Mouse (Mus musculus): ENCODE measurements around the gene Tbc1d20. TPM values are rescaled to one million over a fixed set of nuclear protein-coding genes. Genes with fewer than 3 reads are reported as not detected.

Gene Tbc1d20
- polyA plus RNA-seq, 1 experiment from 2014 or later, result 25.9 TPM

GRCm38 (mm10) chr2:152292475-152292874 lies 1.2 kb upstream of the Tbc1d20 start:
- Histone ChIP-seq H3K9me3 (ENCODE audit: control insufficient read depth, low read length) (no peaks in the 10 kb centered on the region), H3K4me1 (replicated peaks; ENCODE audit: control insufficient read depth, insufficient read depth, low read length) (peaks cover 6% of the 10 kb centered on the region), H3K9ac (ENCODE audit: low read depth, low read length) (no peak overlapping the region), H3K4me3 (ENCODE audit: low read depth, low read length) (no peak overlapping the region), H3K4me2 (no peak overlapping the region), H3K27me3 (replicated peaks; ENCODE audit: control insufficient read depth, insufficient read depth, low read length) (no peaks in the 10 kb centered on the region), H3K27ac (ENCODE audit: low read depth, low read length) (no peak overlapping the region), H3K36me3 (ENCODE audit: control insufficient read depth, insufficient read depth, low read length) (no peaks in the 10 kb centered on the region; the same call in 1 of the 2 replicates)
- DNase-seq (ENCODE audit: low spot score), result no peak
- no peak for ATAC-seq (replicated peaks; ENCODE audit: low FRiP score)
- WGBS, result 66% methylated on average over 2 of the region's 2 CpGs

- Histone ChIP-seq H3K4me3 (ENCODE audit: low read depth, low read length) (peak overlapping the region; percentile 76), H3K9me3 (ENCODE audit: control insufficient read depth, low read length) (no peaks in the 10 kb centered on the region), H3K27ac (ENCODE audit: low read depth, low read length) (no peak overlapping the region), H3K9ac (ENCODE audit: low read depth, low read length) (peak overlapping the region; percentile 79), H3K4me1 (replicated peaks; ENCODE audit: control insufficient read depth, insufficient read depth, low read length) (peaks cover 6% of the 10 kb centered on the region), H3K27me3 (replicated peaks; ENCODE audit: control insufficient read depth, insufficient read depth, low read length) (no peaks in the 10 kb centered on the region), H3K36me3 (ENCODE audit: control insufficient read depth, insufficient read depth, low read length) (no peaks in the 10 kb centered on the region; the same call in 1 of the 2 replicates), H3K4me2 (peak overlapping the region; percentile 74)
- 2% methylated on average over 15 of the region's 15 CpGs for WGBS
- DNase-seq (ENCODE audit: low spot score), result no peak
- ATAC-seq (replicated peaks; ENCODE audit: low FRiP score), result peak; percentile 64
Observed at GRCm38 (mm10) chr2:152293179-152293726, 375 bp upstream of the Tbc1d20 start.

GRCm38 (mm10) chr2:152294541-152294940 lies 913 bp downstream of the Tbc1d20 start:
- Histone ChIP-seq H3K9me3 (ENCODE audit: control insufficient read depth, low read length) (no peaks in the 10 kb centered on the region), H3K4me2 (peak overlapping the region; percentile 74), H3K27ac (ENCODE audit: low read depth, low read length) (no peak overlapping the region), H3K36me3 (ENCODE audit: control insufficient read depth, insufficient read depth, low read length) (no peaks in the 10 kb centered on the region), H3K4me1 (replicated peaks; ENCODE audit: control insufficient read depth, insufficient read depth, low read length) (peaks cover 6% of the 10 kb centered on the region), H3K4me3 (ENCODE audit: low read depth, low read length) (peak overlapping the region; percentile 76), H3K27me3 (replicated peaks; ENCODE audit: control insufficient read depth, insufficient read depth, low read length) (no peaks in the 10 kb centered on the region), H3K9ac (ENCODE audit: low read depth, low read length) (peak overlapping the region; percentile 79)
- DNase-seq (ENCODE audit: low spot score) (no peak), ATAC-seq (replicated peaks; ENCODE audit: low FRiP score) (no peak)
- 43% methylated on average over 5 of the region's 5 CpGs for WGBS

GRCm38 (mm10) chr2:152302862-152303261 lies 9.2 kb downstream of the Tbc1d20 start:
- no peak overlapping the region for H3K27ac ChIP-seq (ENCODE audit: low read depth, low read length)
- ATAC-seq (replicated peaks; ENCODE audit: low FRiP score) (no peak), DNase-seq (ENCODE audit: low spot score) (no peak)

GRCm38 (mm10) chr2:152303781-152304180 lies 10.2 kb downstream of the Tbc1d20 start:
- H3K4me3 ChIP-seq (ENCODE audit: low read depth, low read length), result no peak overlapping the region
- H3K9me3 ChIP-seq (ENCODE audit: control insufficient read depth, low read length), result no peaks in the 10 kb centered on the region
- no peak for DNase-seq (ENCODE audit: low spot score)
- no peak overlapping the region for H3K27ac ChIP-seq (ENCODE audit: low read depth, low read length)
- no peaks in the 10 kb centered on the region for H3K4me1 ChIP-seq (replicated peaks; ENCODE audit: control insufficient read depth, insufficient read depth, low read length)
- WGBS, result 71% methylated on average over 5 of the region's 5 CpGs
- H3K27me3 ChIP-seq (replicated peaks; ENCODE audit: control insufficient read depth, insufficient read depth, low read length), result no peaks in the 10 kb centered on the region
- peaks cover 28% of the 10 kb centered on the region for H3K36me3 ChIP-seq (ENCODE audit: control insufficient read depth, insufficient read depth, low read length)
- no peak overlapping the region for H3K4me2 ChIP-seq
- no peak; the same call in 1 of the 2 replicates for ATAC-seq (replicated peaks; ENCODE audit: low FRiP score)
- H3K9ac ChIP-seq (ENCODE audit: low read depth, low read length), result no peak overlapping the region

More at GRCm38 (mm10) chr2:152302862-152303261, 9.2 kb downstream of the Tbc1d20 start:
- Histone ChIP-seq H3K36me3 (ENCODE audit: control insufficient read depth, insufficient read depth, low read length) (peaks cover 19% of the 10 kb centered on the region), H3K4me1 (replicated peaks; ENCODE audit: control insufficient read depth, insufficient read depth, low read length) (no peaks in the 10 kb centered on the region), H3K4me3 (ENCODE audit: low read depth, low read length) (no peak overlapping the region), H3K27me3 (replicated peaks; ENCODE audit: control insufficient read depth, insufficient read depth, low read length) (no peaks in the 10 kb centered on the region), H3K9me3 (ENCODE audit: control insufficient read depth, low read length) (no peaks in the 10 kb centered on the region), H3K4me2 (no peak overlapping the region), H3K9ac (ENCODE audit: low read depth, low read length) (no peak overlapping the region)
- 91% methylated on average over 2 of the region's 2 CpGs for WGBS

- H3K4me3 ChIP-seq (ENCODE audit: low read depth, low read length), result no peak overlapping the region
- no peak overlapping the region for H3K9ac ChIP-seq (ENCODE audit: low read depth, low read length)
- ATAC-seq (replicated peaks; ENCODE audit: low FRiP score) (no peak), DNase-seq (ENCODE audit: low spot score) (no peak)
- 92% methylated on average over 6 of the region's 6 CpGs for WGBS
- H3K27ac ChIP-seq (ENCODE audit: low read depth, low read length), result no peak overlapping the region
- H3K4me1 ChIP-seq (replicated peaks; ENCODE audit: control insufficient read depth, insufficient read depth, low read length), result no peaks in the 10 kb centered on the region
- no peaks in the 10 kb centered on the region for H3K27me3 ChIP-seq (replicated peaks; ENCODE audit: control insufficient read depth, insufficient read depth, low read length)
- peaks cover 36% of the 10 kb centered on the region for H3K36me3 ChIP-seq (ENCODE audit: control insufficient read depth, insufficient read depth, low read length)
- no peaks in the 10 kb centered on the region for H3K9me3 ChIP-seq (ENCODE audit: control insufficient read depth, low read length)
- H3K4me2 ChIP-seq, result no peak overlapping the region
Observed at GRCm38 (mm10) chr2:152305480-152305879, 11.9 kb downstream of the Tbc1d20 start.

GRCm38 (mm10) chr2:152307186-152307585 lies 13.6 kb downstream of the Tbc1d20 start:
- no peak overlapping the region for H3K27ac ChIP-seq (ENCODE audit: low read depth, low read length)
- WGBS, result 87% methylated on average over 3 of the region's 3 CpGs
- no peak for ATAC-seq (replicated peaks; ENCODE audit: low FRiP score)

GRCm38 (mm10) chr2:152312996-152313395 lies 19.4 kb downstream of the Tbc1d20 start:
- Histone ChIP-seq H3K4me2 (no peak overlapping the region), H3K36me3 (ENCODE audit: control insufficient read depth, insufficient read depth, low read length) (peaks cover 48% of the 10 kb centered on the region), H3K4me3 (ENCODE audit: low read depth, low read length) (no peak overlapping the region), H3K9ac (ENCODE audit: low read depth, low read length) (no peak overlapping the region), H3K9me3 (ENCODE audit: control insufficient read depth, low read length) (no peaks in the 10 kb centered on the region), H3K27ac (ENCODE audit: low read depth, low read length) (no peak overlapping the region), H3K4me1 (replicated peaks; ENCODE audit: control insufficient read depth, insufficient read depth, low read length) (no peaks in the 10 kb centered on the region), H3K27me3 (replicated peaks; ENCODE audit: control insufficient read depth, insufficient read depth, low read length) (no peaks in the 10 kb centered on the region)
- DNase-seq (ENCODE audit: low spot score) (no peak), ATAC-seq (replicated peaks; ENCODE audit: low FRiP score) (no peak)
- WGBS, result 90% methylated on average over 7 of the region's 7 CpGs

More at GRCm38 (mm10) chr2:152307186-152307585, 13.6 kb downstream of the Tbc1d20 start:
- H3K27me3 ChIP-seq (replicated peaks; ENCODE audit: control insufficient read depth, insufficient read depth, low read length), result no peaks in the 10 kb centered on the region
- no peak overlapping the region for H3K4me3 ChIP-seq (ENCODE audit: low read depth, low read length)
- peaks cover 46% of the 10 kb centered on the region for H3K36me3 ChIP-seq (ENCODE audit: control insufficient read depth, insufficient read depth, low read length)
- no peaks in the 10 kb centered on the region for H3K9me3 ChIP-seq (ENCODE audit: control insufficient read depth, low read length)
- H3K9ac ChIP-seq (ENCODE audit: low read depth, low read length), result no peak overlapping the region
- no peak overlapping the region for H3K4me2 ChIP-seq
- DNase-seq (ENCODE audit: low spot score), result no peak
- H3K4me1 ChIP-seq (replicated peaks; ENCODE audit: control insufficient read depth, insufficient read depth, low read length), result no peaks in the 10 kb centered on the region

- Histone ChIP-seq H3K9ac (ENCODE audit: low read depth, low read length) (no peak overlapping the region), H3K4me3 (ENCODE audit: low read depth, low read length) (no peak overlapping the region), H3K9me3 (ENCODE audit: control insufficient read depth, low read length) (no peaks in the 10 kb centered on the region), H3K4me1 (replicated peaks; ENCODE audit: control insufficient read depth, insufficient read depth, low read length) (no peaks in the 10 kb centered on the region), H3K4me2 (no peak overlapping the region), H3K27ac (ENCODE audit: low read depth, low read length) (no peak overlapping the region), H3K27me3 (replicated peaks; ENCODE audit: control insufficient read depth, insufficient read depth, low read length) (no peaks in the 10 kb centered on the region), H3K36me3 (ENCODE audit: control insufficient read depth, insufficient read depth, low read length) (peaks cover 47% of the 10 kb centered on the region)
- ATAC-seq (replicated peaks; ENCODE audit: low FRiP score) (no peak), DNase-seq (ENCODE audit: low spot score) (no peak)
- 90% methylated on average over 6 of the region's 6 CpGs for WGBS
Observed at GRCm38 (mm10) chr2:152313926-152314325, 20.3 kb downstream of the Tbc1d20 start.

All from liver, embryonic 11.5 days (tissue).